Mouse (Mus musculus) effector memory CD4-positive, alpha-beta T cell, adult 5 months (primary cell): ENCODE results near the gene Gsdmc3. TPM values are rescaled to one million over a fixed set of nuclear protein-coding genes. Genes with fewer than 3 reads are reported as not detected.

ENCODE experiments used
- polyA plus RNA-seq: library from polyadenylated mRNA; unstranded; fragments of 100-300 nt; shearing (Covaris generic); gene quantifications from one replicate; pipeline ENCODE4 v1.2.1, GENCODE M21; 2017

The Gsdmc3 gene
- not detected for polyA plus RNA-seq

DNA sequence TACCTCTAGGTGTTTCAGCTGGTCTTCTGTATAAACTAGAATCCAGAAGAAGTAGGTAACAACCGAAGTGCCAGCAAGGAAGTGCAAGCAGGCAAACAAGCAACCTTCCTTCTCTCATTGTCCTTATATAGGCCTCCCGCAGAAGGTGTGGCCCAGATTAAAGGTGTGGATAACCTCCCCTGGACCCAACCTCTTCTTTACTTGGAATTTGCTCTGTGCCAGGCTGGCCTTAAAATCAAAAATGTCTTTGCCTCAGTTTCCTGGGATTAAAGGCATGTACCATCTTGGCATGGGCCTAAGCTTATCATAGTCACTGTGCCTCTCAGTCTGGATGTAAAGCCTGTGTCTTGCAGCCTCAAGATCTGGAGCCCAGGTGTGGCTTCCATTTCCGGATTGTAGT is at the start of gene Gsdmc3:
Gene Gsdmc3, minus strand, starts transcription at position 101 of the 400 bp plus-strand sequence.

DNA sequence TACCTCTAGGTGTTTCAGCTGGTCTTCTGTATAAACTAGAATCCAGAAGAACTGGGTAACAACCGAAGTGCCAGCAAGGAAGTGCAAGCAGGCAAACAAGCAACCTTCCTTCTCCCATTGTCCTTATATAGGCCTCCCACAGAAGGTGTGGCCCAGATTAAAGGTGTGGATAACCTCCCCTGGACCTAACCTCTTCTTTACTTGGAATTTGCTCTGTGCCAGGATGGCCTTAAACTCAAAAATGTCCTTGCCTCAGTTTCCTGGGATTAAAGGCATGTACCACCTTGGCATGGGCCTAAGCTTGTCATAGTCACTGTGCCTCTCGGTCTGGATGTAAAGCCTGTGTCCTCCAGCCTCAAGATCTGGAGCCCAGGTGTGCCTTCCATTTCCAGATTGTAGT is 33.8 kb upstream of the Gsdmc3 start, which contains the start of gene Gsdmc4:
Gene Gsdmc4, minus strand, starts transcription at position 101 of the 400 bp plus-strand sequence.

Other genes starting within 250 kb of the Gsdmc3 start
- not detected for gene Gsdmc2, start 33.4 kb downstream of the Gsdmc3 start, polyA plus RNA-seq
- gene Gsdmc4, start 33.7 kb upstream of the Gsdmc3 start, polyA plus RNA-seq, result not detected
- 315 TPM for gene Fam49b, start 181.9 kb upstream of the Gsdmc3 start, polyA plus RNA-seq